Mouse (Mus musculus) embryonic facial prominence, embryonic 11.5 days (tissue): ENCODE results near the gene Ptpn22. TPM values are rescaled to one million over a fixed set of nuclear protein-coding genes. Genes with fewer than 3 reads are reported as not detected.

Source experiments
- ATAC-seq: fragments of 200-750 bp; cut with Nextera tagmentation; replicated peaks from 2 replicates; pipeline ENCODE4 v1.8.0; 2017; ENCODE audit warnings: low read depth; ENCODE audit not compliant: insufficient number of reproducible peaks, low FRiP score, low TSS enrichment
- DNase-seq: peaks from one replicate; pipeline ENCODE4 v3.0.0-alpha.2; 2015; ENCODE audit warnings: low spot score
- H3K27ac ChIP-seq: fragments of 300-500 bp; sonication (generic); replicated peaks from 2 replicates; pipeline ENCODE4 v1.5.1; 2014; ENCODE audit warnings: mild to moderate bottlenecking, low read depth, low read length, control low read depth
- H3K27me3 ChIP-seq: fragments of 300-500 bp; sonication (generic); 2 replicates; pipeline ENCODE4 v1.6.1; 2014; ENCODE audit warnings: mild to moderate bottlenecking, low read length, moderate library complexity, mixed read lengths; ENCODE audit not compliant: control insufficient read depth, insufficient read depth
- H3K36me3 ChIP-seq: fragments of 300-500 bp; sonication (generic); replicated peaks from 2 replicates; pipeline ENCODE4 v1.6.1; 2014; ENCODE audit warnings: low read depth, mild to moderate bottlenecking, low read length, moderate library complexity, mixed read lengths; ENCODE audit not compliant: control insufficient read depth, insufficient read depth
- H3K4me1 ChIP-seq: fragments of 300-500 bp; sonication (generic); 2 replicates; pipeline ENCODE4 v1.6.1; 2014; ENCODE audit warnings: low read length, mixed read lengths; ENCODE audit not compliant: control insufficient read depth, insufficient read depth
- H3K4me2 ChIP-seq: fragments of 300-500 bp; sonication (generic); 2 replicates; pipeline ENCODE4 v1.6.1; 2014; ENCODE audit warnings: low read depth, mild to moderate bottlenecking, control low read depth, low read length, moderate library complexity
- H3K4me3 ChIP-seq: fragments of 300-500 bp; sonication (generic); 2 replicates; pipeline ENCODE4 v1.5.1; 2014; ENCODE audit warnings: low read depth, low read length, control low read depth
- H3K9ac ChIP-seq: fragments of 300-500 bp; sonication (generic); replicated peaks from 2 replicates; pipeline ENCODE4 v1.6.1; 2014; ENCODE audit warnings: mild to moderate bottlenecking, control low read depth, low read length
- H3K9me3 ChIP-seq: fragments of 300-500 bp; sonication (generic); replicated peaks from 2 replicates; pipeline ENCODE4 v1.6.1; 2016; ENCODE audit warnings: mild to moderate bottlenecking, low read length, inconsistent platforms, mixed read lengths; ENCODE audit not compliant: control insufficient read depth
- WGBS: fragments of 180-500 bp; shearing (Covaris S2); extraction: QIAGEN DNeasy Blood & Tissue Kit; methylation state at CpG from one replicate; pipeline ENCODE4 v1.1.7; 2014; 5-methylcytosine and 5-hydroxymethylcytosine counted together
- polyA plus RNA-seq: library from polyadenylated mRNA; unstranded; fragments of >200 nt; fragmentation: Nextera tagmentation; extraction: Ambion mirVana; gene quantifications from 2 replicates; pipeline ENCODE4 v1.2.1, GENCODE M21; 2014

Ptpn22 gene
- polyA plus RNA-seq, 1 experiment from 2014 or later = 0.43 TPM

DNA sequence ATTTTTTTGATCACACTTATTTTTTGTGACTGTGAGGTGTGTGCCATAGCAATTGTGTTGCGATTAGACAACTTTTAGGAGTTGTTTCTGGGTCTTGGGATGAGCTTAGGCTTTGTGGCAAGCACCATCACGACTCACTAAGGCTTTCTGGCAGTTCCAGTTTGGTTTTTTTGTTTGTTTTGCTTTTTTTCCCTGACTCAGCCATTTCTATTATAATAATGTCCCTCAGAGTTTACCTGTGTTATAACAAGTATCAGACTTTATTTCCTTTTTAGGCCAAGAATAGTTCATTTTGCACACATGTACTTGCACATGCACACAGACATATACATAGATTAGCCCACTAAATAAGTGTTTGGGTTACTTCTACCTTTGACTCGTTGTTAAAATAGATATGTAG lies 101.0 kb downstream of the Ptpn22 start:
- H3K9me3 ChIP-seq = no peaks in the 10 kb centered on the region
- no peaks in the 10 kb centered on the region for H3K27me3 ChIP-seq
- H3K36me3 ChIP-seq = no peaks in the 10 kb centered on the region
- H3K4me1 ChIP-seq = no peaks in the 10 kb centered on the region
- no peak overlapping the region for H3K27ac ChIP-seq
- DNase-seq (no peak), ATAC-seq (no peak)
- 82% methylated on average over 3 of the region's 3 CpGs for WGBS
- H3K4me3 ChIP-seq = no peak overlapping the region
- no peak overlapping the region for H3K4me2 ChIP-seq
- no peak overlapping the region for H3K9ac ChIP-seq

Other genes starting within 250 kb of the Ptpn22 start
- gene Atg4a-ps, start 213.7 kb upstream of the Ptpn22 start, polyA plus RNA-seq = 0.29 TPM in 1 of 2 replicates, not detected in the other
- gene Olfml3, start 121.8 kb upstream of the Ptpn22 start, polyA plus RNA-seq = 25.2 and 26.1 TPM in 2 replicates
- not detected in 2 replicates for gene Gm10964, start 120.4 kb upstream of the Ptpn22 start, polyA plus RNA-seq
- gene Hipk1, start 68.2 kb upstream of the Ptpn22 start, polyA plus RNA-seq = 13.8 TPM in 2 replicates
- gene Dclre1b, start 50.4 kb upstream of the Ptpn22 start, polyA plus RNA-seq = 38.2 and 40.3 TPM in 2 replicates
- gene Ap4b1, start 50.3 kb upstream of the Ptpn22 start, polyA plus RNA-seq = 22.8 and 26.5 TPM in 2 replicates
- gene Gm43064, start 50.2 kb upstream of the Ptpn22 start, polyA plus RNA-seq = 0.24 TPM in 1 of 2 replicates, not detected in the other
- not detected in 2 replicates for gene Bcl2l15, start 27.2 kb upstream of the Ptpn22 start, polyA plus RNA-seq
- gene Rsbn1, start 54.3 kb downstream of the Ptpn22 start, polyA plus RNA-seq = 19.5 and 20.6 TPM in 2 replicates
- 49.0 and 53.2 TPM in 2 replicates for gene Phtf1, start 108.3 kb downstream of the Ptpn22 start, polyA plus RNA-seq